Mouse (Mus musculus): Measurements from ENCODE around the gene Gnl1. TPM values are rescaled to one million over a fixed set of nuclear protein-coding genes. Genes with fewer than 3 reads are reported as not detected.

Gene Gnl1
- polyA plus RNA-seq, 1 experiment from 2014 or later = 50.3 TPM

DNA sequence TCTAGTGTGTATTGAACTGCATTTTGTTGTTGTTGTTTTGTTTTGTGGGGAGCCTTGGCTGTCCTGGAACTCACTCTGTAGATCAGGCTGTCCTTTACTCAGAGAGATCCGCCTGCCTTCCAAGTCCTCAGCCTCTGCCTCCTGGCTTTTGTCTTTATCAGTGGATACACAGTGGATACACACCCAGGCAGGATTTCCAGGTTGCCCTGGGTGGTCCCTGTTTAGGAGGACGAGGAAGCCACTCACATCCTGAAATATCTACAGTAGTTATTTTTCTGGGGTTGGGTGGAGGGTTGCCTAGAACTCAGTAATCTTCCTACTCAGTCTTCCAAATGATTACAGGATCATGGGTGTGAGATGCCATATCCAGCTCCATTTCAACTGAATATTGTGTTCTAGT, 39.3 kb downstream of the Gnl1 start:
- H3K27me3 ChIP-seq = no peaks in the 10 kb centered on the region
- 57% methylated on average over 2 of the region's 2 CpGs for WGBS
- H3K4me2 ChIP-seq = no peak overlapping the region
- H3K9me3 ChIP-seq = no peaks in the 10 kb centered on the region; the same call in 1 of the 2 replicates
- peaks cover 13% of the 10 kb centered on the region for H3K4me1 ChIP-seq
- H3K27ac ChIP-seq = no peak overlapping the region
- ATAC-seq (ENCODE audit: borderline replicate concordance, extremely low read depth, low FRiP score, low TSS enrichment) = no peak
- H3K9ac ChIP-seq = no peak overlapping the region
- peaks cover 6% of the 10 kb centered on the region for H3K36me3 ChIP-seq
- H3K4me3 ChIP-seq = no peak overlapping the region

DNA sequence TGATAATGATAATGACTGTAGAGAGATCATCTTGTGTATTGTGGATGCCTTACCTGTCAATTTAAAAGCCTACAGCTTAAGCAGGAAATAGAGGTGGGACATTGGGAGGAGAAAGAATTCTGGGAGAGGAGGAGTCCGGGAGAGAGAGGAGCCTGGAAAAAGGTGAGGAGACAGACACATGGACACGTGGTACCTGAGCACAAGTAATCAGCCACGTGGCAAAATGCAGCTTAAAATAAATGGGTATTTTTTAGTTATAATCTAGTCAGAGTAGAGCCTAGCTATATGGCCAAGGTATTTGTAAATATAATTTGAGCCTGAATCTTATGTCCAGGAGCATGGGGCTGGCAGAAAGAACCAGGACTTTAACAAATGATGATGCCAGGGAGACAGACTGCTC, 39.9 kb downstream of the Gnl1 start:
- H3K27me3 ChIP-seq = no peaks in the 10 kb centered on the region
- H3K36me3 ChIP-seq = peaks cover 1% of the 10 kb centered on the region
- ATAC-seq (ENCODE audit: borderline replicate concordance, extremely low read depth, low FRiP score, low TSS enrichment) = no peak
- no peak overlapping the region for H3K4me3 ChIP-seq
- no peak overlapping the region for H3K4me2 ChIP-seq
- 63% methylated on average over 3 of the region's 3 CpGs for WGBS
- H3K4me1 ChIP-seq = peaks cover 13% of the 10 kb centered on the region
- no peak overlapping the region for H3K27ac ChIP-seq
- no peaks in the 10 kb centered on the region; the same call in 1 of the 2 replicates for H3K9me3 ChIP-seq
- H3K9ac ChIP-seq = no peak overlapping the region

DNA sequence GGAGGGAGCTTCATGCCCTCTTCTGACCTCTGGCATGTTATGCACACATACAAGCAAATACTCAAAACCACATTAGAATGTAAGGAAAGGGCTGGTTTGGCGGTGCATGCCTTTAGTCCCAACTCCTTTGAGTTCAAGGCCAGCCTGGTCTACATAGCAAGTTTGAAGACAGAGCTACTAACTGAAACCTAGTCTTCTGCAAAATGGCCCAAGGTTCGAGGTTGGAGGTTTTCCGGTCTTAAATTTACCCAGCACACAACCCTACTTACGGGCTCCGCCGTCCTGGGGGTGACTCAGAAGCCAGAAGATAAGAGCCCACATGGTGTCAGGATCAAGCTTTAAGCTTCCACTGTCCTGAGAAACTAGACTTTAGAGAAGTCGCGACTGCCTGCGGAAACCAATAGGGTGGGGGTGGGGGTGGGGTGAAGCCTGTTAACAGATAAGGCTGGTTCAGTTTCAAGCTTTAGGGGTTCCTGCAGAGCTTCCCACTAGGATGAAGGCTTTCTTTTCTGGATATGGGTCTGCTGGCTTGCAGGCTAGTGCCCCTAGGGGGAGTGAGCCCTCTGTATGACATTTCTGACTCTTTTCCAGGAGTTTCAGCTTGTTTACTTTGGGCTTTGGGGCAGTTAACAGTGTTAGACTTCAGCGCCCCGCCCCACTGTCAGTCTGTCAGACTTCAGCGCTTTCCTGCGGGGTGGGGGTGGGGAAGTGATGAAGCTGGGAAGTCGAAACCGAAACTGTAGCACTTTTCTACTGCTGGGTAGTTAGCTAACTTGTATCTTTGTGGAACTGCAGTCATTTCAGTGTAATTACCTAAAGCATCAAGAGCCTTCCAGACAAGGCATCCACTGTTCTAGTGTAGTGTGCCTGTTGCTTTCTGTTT, 40.8 kb downstream of the Gnl1 start, which contains the start of gene H2-T24:
H2-T24 (minus strand) TSS at position 370 of the 883 bp plus-strand sequence.
- no peaks in the 10 kb centered on the region for H3K27me3 ChIP-seq
- H3K36me3 ChIP-seq = no peaks in the 10 kb centered on the region
- WGBS = 24% methylated on average over 15 of the region's 15 CpGs
- peak; percentile 63; the same call in 1 of the 2 replicates for ATAC-seq (ENCODE audit: borderline replicate concordance, extremely low read depth, low FRiP score, low TSS enrichment)
- no peaks in the 10 kb centered on the region; the same call in 1 of the 2 replicates for H3K9me3 ChIP-seq
- H3K9ac ChIP-seq = no peak within 1 kb of the TSS
- peak within 1 kb of the TSS; percentile 8; the same call in 1 of the 2 replicates for H3K4me3 ChIP-seq
- peak within 1 kb of the TSS; percentile 12; the same call in 1 of the 2 replicates for H3K27ac ChIP-seq
- H3K4me2 ChIP-seq = peak within 1 kb of the TSS; percentile 35
- H3K4me1 ChIP-seq = peaks cover 13% of the 10 kb centered on the region

DNA sequence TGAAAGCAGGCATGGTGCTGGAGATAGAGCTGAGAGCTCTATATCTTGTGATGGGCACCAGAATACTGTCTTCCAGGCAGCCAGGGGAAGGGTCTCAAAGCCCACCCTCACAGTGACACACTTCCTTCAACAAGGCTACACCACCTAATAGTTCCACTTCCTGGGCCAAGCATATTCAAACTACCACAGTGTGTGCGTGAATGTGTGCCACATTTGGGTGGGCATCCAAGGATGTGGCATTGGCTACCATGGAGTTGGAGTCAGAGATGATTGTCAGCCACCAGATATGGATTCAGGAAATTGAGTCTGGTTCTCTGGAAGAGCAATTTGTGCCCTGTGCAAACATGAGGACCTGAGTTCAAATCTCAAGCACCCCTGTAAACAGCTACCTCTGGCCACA, 41.7 kb downstream of the Gnl1 start:
- H3K4me1 ChIP-seq = peaks cover 13% of the 10 kb centered on the region
- no peak overlapping the region for H3K4me3 ChIP-seq
- WGBS = 93% methylated on average over 1 of the region's 1 CpGs
- no peaks in the 10 kb centered on the region; the same call in 1 of the 2 replicates for H3K9me3 ChIP-seq
- no peaks in the 10 kb centered on the region for H3K36me3 ChIP-seq
- no peak overlapping the region for H3K9ac ChIP-seq
- peak overlapping the region; percentile 12; the same call in 1 of the 2 replicates for H3K27ac ChIP-seq
- H3K4me2 ChIP-seq = peak overlapping the region; percentile 35; the same call in 1 of the 2 replicates
- no peak for ATAC-seq (ENCODE audit: borderline replicate concordance, extremely low read depth, low FRiP score, low TSS enrichment)
- no peaks in the 10 kb centered on the region for H3K27me3 ChIP-seq

DNA sequence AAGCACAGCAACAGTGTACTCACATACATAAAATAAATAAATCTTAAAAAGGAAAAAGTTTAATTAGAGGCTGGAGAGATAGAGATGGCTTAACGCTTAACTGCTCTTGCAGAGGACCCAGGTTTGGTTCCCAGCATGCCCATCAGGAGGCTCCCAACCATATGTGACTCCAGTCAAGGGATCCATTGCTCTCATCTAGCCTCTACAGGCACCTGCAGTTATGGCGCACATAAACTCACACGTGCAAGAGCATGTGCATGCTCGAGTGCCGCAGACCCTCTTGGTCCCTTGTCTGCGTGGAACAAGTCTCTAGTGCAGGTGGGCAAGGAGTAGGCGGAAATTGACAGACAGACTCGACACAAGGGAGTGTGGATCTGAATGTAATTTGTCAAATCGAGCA, 42.4 kb downstream of the Gnl1 start:
- Histone ChIP-seq H3K4me3 (no peak overlapping the region), H3K9ac (no peak overlapping the region), H3K36me3 (no peaks in the 10 kb centered on the region), H3K27ac (no peak overlapping the region), H3K9me3 (no peaks in the 10 kb centered on the region; the same call in 1 of the 2 replicates), H3K4me1 (peaks cover 13% of the 10 kb centered on the region), H3K27me3 (no peaks in the 10 kb centered on the region), H3K4me2 (no peak overlapping the region)
- no peak for ATAC-seq (ENCODE audit: borderline replicate concordance, extremely low read depth, low FRiP score, low TSS enrichment)
- 94% methylated on average over 9 of the region's 9 CpGs for WGBS

DNA sequence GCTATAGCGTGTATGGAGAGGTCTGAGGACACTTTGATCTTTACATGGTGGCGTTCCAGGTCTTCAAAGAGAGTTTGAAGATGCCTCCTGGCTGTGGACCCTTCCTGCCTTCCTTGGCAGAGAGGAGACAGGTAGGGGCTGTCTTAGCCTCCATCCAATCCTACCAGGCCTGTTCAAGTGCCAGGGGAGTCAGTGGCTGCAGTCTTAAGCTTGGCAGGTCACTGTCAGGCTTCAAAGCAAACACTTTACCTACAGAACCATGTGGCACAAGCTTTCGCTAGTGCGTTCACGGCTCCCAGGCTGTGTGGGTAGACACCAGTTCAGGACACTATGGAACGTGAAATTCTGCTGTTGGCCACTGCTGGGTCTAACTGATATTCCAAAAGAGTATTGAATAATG, 43.3 kb downstream of the Gnl1 start:
- Histone ChIP-seq H3K4me2 (no peak overlapping the region), H3K9me3 (no peaks in the 10 kb centered on the region; the same call in 1 of the 2 replicates), H3K9ac (no peak overlapping the region), H3K4me1 (peaks cover 13% of the 10 kb centered on the region), H3K36me3 (no peaks in the 10 kb centered on the region), H3K27me3 (no peaks in the 10 kb centered on the region), H3K27ac (no peak overlapping the region), H3K4me3 (no peak overlapping the region)
- no peak for ATAC-seq (ENCODE audit: borderline replicate concordance, extremely low read depth, low FRiP score, low TSS enrichment)
- WGBS = 81% methylated on average over 6 of the region's 6 CpGs

DNA sequence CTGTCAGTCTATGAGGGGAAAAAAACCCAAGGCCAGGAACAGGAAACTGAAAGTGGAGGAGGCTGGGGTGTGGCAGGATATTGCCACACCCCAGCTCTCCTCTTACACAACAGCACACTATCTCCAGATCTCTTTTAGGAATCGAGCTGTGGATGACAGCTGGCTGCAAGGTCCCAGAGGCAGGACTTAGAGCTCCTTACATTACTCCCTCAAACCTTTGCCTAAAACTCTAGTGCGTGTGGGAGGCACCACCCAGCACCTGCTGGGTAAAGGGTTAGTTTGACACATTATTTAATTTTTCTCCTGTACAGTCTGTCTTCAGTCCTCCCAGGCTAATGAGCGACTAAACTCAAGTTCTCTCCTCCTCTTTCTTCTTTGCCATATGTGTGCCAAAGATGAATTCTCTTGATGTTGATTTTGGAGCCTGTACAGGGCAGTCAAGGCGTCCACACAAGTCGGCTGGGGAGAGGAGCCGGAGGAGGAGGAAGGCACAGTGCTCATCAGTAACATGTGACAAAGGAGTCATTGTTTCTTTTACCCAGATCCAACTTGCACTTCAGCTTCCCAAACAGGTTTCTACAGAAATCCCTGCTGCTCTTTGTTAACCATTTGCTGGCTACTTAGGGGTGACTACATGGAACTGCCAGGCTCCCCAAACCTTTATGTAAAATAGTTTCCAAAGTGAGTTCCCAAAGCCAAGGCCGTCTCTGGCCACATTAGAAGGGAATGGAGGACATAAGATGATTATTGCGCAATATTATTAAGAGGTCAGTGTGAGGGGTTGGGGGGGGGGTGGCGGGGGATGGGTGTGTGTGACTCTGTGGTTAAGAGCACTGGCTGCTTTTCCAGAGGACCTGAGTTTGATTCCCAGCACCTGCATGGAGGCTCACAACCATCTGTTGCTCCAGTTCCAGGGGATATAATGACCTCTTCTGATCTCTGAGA, 44.3 kb downstream of the Gnl1 start:
- no peak overlapping the region for H3K4me3 ChIP-seq
- peaks cover 13% of the 10 kb centered on the region for H3K4me1 ChIP-seq
- no peaks in the 10 kb centered on the region for H3K36me3 ChIP-seq
- H3K9ac ChIP-seq = no peak overlapping the region
- no peak overlapping the region for H3K4me2 ChIP-seq
- ATAC-seq (ENCODE audit: borderline replicate concordance, extremely low read depth, low FRiP score, low TSS enrichment) = no peak
- H3K27me3 ChIP-seq = no peaks in the 10 kb centered on the region
- peak overlapping the region; percentile 48 for H3K27ac ChIP-seq
- WGBS = 42% methylated on average over 9 of the region's 9 CpGs
- no peaks in the 10 kb centered on the region; the same call in 1 of the 2 replicates for H3K9me3 ChIP-seq

DNA sequence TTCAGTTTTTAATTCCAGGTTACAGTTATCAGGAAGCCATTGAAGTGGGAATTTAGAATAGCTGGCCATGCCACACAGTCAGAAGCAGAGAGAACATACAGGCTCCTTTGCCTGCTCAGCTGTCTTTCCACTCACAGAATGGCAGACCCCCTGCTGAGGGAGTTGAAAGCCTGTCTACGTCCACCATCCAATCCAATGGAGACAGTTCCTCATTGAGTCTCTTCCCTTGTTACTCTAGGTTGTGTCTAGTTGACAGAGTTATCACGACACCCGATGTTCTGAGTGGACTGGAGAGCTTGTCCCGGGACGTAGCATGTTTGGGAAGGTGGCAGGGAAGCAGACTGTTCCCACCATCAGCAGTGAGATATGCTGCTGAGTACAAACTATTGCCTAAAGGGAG, 45.5 kb downstream of the Gnl1 start:
- Histone ChIP-seq H3K27me3 (no peaks in the 10 kb centered on the region), H3K36me3 (no peaks in the 10 kb centered on the region), H3K4me1 (peaks cover 13% of the 10 kb centered on the region), H3K4me3 (no peak overlapping the region), H3K9me3 (no peaks in the 10 kb centered on the region; the same call in 1 of the 2 replicates), H3K4me2 (no peak overlapping the region), H3K27ac (no peak overlapping the region), H3K9ac (no peak overlapping the region)
- ATAC-seq (ENCODE audit: borderline replicate concordance, extremely low read depth, low FRiP score, low TSS enrichment) = no peak
- WGBS = 48% methylated on average over 5 of the region's 5 CpGs

DNA sequence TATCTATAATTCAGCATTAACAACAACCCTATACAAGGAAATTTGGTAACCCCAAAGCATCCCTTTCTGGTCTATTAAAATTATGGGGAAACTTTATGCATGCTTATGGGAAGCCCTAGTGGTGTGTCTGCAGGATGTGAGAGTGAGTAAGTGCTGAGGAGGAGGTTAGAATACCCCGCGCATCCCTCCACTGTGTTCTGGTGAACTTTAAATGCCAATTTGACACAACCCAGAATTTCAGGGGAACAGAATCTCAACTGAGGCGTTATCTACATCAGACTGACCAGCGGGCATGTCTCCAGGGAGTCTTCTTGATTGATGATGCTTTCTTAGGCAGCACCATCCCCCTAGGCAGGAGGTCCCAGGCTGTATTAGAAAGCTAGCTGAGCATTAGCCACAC, 46.2 kb downstream of the Gnl1 start:
- no peak for ATAC-seq (ENCODE audit: borderline replicate concordance, extremely low read depth, low FRiP score, low TSS enrichment)
- Histone ChIP-seq H3K27me3 (no peaks in the 10 kb centered on the region), H3K4me1 (peaks cover 13% of the 10 kb centered on the region), H3K9ac (no peak overlapping the region), H3K36me3 (no peaks in the 10 kb centered on the region), H3K9me3 (no peaks in the 10 kb centered on the region; the same call in 1 of the 2 replicates), H3K4me2 (no peak overlapping the region), H3K4me3 (no peak overlapping the region), H3K27ac (no peak overlapping the region)
- WGBS = 56% methylated on average over 4 of the region's 4 CpGs

DNA sequence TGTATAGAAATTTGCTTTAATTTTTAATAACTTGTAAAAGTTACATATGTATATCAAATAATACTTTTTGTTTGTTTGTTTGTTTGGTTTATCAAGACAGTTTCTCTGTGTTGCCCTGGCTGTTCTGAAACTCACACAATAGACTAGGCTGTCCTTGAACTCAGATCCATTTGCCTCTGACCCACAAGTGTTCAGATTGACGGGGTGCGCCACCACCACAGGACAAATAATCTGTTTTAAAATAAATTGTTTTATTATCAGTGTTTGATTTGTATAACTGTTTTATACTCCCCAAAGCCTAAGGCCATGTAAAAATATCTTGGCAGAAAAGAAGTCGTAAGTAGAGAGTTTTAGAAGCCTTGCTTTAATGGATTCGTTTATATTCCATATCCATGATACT, 48.0 kb downstream of the Gnl1 start:
- H3K36me3 ChIP-seq = no peaks in the 10 kb centered on the region
- no peak overlapping the region for H3K4me3 ChIP-seq
- H3K4me1 ChIP-seq = peaks cover 21% of the 10 kb centered on the region
- H3K9me3 ChIP-seq = no peaks in the 10 kb centered on the region
- H3K27ac ChIP-seq = no peak overlapping the region
- ATAC-seq (ENCODE audit: borderline replicate concordance, extremely low read depth, low FRiP score, low TSS enrichment) = no peak
- no peaks in the 10 kb centered on the region for H3K27me3 ChIP-seq
- H3K9ac ChIP-seq = no peak overlapping the region
- no peak overlapping the region for H3K4me2 ChIP-seq
- 71% methylated on average over 4 of the region's 4 CpGs for WGBS

DNA sequence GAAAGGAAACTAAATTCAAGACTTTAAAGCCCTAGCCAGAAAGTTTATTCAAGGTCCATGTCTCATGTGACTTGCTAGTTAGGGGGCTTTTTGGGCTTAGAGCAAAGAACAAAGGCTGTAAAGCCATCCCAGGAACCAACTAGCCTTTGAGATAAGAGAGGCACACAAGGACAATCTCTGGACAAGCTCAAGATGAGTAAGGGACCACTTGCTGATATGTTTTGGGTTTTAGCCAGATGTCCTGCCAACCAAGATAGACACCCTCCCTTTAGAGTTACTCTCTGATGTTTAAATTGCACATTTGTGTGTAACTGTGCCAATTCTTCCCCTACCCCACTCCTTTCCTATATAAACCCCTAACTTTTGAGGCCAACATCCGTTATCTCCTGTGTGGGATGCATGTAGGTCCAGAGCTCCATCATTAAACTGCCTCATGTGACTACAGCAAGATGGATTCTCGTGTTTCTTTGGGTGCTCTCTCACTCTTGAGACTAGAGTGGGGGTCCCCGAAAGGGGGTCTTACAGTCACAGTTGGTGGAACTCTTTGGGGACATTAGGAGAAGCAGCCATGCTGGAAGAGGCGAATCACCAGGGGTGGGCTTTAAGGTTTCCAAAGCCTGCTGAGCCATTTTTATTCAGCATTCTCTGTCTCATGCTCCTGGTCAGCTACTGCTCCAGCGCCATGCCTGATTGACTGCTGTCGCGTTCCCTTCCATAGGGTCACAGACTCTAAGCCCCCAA, 49.4 kb downstream of the Gnl1 start:
- ATAC-seq (ENCODE audit: borderline replicate concordance, extremely low read depth, low FRiP score, low TSS enrichment) = no peak
- no peaks in the 10 kb centered on the region for H3K27me3 ChIP-seq
- H3K4me2 ChIP-seq = no peak overlapping the region
- no peak overlapping the region for H3K9ac ChIP-seq
- no peak overlapping the region for H3K4me3 ChIP-seq
- no peak overlapping the region for H3K27ac ChIP-seq
- no peaks in the 10 kb centered on the region for H3K36me3 ChIP-seq
- no peaks in the 10 kb centered on the region for H3K9me3 ChIP-seq
- WGBS = 88% methylated on average over 7 of the region's 7 CpGs
- peaks cover 9% of the 10 kb centered on the region; the same call in 1 of the 2 replicates for H3K4me1 ChIP-seq

Data from lung, embryonic 15.5 days (tissue).